Mouse (Mus musculus): ENCODE data around the gene Cachd1.

DNA sequence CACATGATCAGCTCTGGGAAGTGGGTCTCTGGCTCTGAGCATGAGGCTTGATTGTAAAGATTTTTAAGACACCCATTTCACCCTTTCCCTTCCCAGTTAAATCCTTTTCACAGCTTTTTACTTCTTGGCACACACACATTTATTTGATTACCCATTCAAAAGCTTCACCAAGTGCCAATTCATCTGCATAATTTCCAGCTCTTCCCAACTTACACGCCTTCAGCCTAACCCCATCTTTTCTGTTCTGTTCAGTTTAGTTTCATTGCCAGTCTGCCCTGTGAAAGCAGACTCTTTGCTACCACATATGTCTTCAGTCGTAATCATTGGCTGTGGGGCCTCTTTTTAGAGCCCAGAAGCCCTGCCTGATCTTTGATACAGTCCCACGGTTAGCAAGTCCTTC, 76.0 kb downstream of the Cachd1 start:
- TF ChIP-seq TAL1 (IDR thresholded peaks at IDR 0.05; ENCODE audit: low read length) (no peak), GATA1 (IDR thresholded peaks at IDR 0.05; ENCODE audit: low read length) (no peak)

Data from erythroblast, embryonic 14.5 days (primary cell).